Mouse (Mus musculus): Measurements from ENCODE around the gene Tbl3.
A peak's percentile ranks its signal among the peaks of the same experiment; 100 is the strongest.

The Tbl3 gene

DNA sequence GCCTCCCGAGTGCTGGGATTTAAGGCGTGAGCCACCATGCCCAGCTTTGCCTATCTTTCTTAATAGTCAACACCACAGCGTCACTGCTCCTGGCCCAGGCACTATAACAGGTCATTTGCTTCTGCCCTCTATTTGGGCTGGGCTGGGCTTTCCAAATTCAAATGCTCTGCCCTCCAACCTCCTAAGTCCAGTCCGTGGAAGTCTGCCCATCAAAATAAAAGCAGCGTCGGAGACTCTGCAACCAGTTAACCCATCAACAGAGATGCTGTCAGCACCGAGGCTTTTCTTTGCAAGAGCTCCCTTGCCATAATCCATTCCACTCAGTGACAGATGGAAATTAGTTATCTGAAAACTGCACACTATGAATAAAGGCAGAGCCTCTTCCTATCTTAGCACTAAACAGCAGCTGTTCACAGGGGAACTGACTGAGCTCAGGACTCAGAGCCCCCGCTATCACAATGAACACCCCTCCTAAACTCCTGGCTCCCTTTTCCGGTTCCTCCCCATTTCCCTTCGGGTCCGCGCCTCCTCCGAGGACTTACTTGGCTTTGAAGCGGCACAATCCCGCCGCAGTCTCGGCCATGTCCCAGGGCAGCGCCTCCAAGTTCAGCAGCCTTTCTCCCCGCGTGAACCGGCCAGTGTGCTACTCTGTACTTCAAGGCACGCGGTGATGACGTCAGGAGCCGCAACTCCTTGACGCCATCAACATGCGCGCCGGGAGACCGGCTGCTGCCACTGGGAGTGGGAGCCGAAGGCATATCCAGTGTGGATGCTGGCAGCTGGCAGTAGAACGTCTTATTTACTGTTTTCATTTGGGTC, at the start of gene Tbl3:
Tbl3 (minus strand) TSS at position 679 of the 819 bp plus-strand sequence.
- DNase-seq (ENCODE audit: low read depth, low spot score), result peak; percentile 93

DNA sequence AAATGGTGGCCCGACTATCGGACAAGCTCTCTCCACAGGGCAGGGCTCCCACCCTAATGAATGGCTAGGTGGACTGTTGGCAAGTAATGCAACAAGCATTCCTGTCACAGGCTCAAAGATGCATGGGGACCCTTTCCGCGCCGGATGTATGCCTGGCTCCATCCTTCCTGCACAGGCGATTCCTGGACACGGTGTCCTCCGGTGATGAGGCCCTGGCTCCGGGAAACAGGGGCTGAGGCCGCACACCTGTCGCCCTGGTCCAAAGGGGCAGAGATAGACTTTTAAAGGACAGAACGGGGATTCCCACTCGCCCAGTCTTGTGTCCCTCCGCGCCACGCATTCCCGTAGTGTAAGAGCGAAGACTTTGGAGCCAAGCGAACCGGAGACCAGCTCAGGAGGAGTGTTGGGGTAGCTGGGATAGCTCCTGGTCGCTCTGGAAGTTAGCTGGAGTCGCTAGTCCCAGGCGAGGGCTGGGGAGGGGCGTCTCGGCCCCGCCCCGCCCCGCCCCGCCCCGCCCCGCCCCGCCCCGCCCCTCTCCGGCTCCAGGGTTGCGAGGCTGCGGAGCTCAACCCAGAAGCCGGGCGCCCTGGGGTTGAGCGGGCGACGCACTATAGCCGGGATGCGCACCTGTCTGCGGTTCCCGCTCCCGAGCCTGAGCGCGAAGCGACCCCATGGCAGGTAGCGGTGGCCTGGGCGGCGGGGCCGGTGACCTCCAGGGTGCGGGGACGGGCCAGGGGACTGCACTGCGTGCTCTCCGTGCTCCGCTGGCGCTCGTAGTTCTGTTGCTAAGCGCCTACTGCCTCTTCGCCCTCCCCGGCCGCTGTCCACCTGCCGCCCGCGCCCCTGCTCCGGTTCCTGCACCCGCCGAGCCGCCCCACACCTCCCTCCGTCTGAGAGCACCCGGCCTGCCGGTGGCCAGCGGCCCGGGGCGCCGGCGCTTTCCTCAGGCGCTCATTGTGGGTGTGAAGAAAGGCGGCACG, 45.2 kb upstream of the Tbl3 start, which contains the start of gene Hs3st6:
Hs3st6 (plus strand) TSS at position 574 of the 980 bp plus-strand sequence.
- no peak for DNase-seq (ENCODE audit: low read depth, low spot score)

DNA sequence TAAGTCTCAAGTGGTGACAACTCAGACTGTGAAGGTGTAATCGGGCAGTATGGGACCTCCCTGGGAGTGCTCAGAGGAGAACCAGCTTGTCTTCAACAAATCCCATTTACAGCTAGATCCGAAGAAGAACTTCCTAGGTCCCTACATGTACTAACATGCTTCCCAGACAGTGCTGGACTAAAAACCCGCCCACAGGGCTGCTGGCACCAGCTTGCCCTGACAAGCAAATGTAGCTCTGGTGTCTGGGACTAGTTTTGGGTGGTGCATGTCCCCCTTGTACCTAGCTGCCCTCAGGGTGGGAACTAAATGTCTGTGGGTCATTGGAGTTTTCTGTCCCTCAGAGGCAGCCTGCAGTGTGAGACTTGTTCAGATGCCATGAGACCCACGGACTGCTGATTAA, 44.1 kb upstream of the Tbl3 start:
- DNase-seq (ENCODE audit: low read depth, low spot score), result no peak

DNA sequence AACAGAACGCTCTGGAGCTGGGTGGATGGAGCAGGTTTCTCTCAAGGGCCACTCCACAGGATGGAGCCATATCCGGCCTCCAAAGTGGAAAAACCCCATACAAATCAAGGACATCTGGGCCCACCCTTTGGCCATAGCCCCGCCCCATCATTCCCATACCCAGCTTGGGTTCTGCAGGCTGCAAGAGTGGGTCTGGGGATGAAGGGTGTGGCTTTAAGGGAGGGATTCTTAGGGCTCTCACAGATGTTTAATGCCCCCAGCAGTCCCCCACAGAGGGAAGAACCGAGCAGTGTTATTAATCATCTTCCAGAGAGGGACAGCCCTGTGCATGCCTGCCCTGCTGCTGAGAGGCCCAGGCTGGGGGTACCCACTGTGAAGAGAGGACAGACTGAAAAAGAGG, 39.5 kb upstream of the Tbl3 start:
- DNase-seq (ENCODE audit: low read depth, low spot score), result no peak

DNA sequence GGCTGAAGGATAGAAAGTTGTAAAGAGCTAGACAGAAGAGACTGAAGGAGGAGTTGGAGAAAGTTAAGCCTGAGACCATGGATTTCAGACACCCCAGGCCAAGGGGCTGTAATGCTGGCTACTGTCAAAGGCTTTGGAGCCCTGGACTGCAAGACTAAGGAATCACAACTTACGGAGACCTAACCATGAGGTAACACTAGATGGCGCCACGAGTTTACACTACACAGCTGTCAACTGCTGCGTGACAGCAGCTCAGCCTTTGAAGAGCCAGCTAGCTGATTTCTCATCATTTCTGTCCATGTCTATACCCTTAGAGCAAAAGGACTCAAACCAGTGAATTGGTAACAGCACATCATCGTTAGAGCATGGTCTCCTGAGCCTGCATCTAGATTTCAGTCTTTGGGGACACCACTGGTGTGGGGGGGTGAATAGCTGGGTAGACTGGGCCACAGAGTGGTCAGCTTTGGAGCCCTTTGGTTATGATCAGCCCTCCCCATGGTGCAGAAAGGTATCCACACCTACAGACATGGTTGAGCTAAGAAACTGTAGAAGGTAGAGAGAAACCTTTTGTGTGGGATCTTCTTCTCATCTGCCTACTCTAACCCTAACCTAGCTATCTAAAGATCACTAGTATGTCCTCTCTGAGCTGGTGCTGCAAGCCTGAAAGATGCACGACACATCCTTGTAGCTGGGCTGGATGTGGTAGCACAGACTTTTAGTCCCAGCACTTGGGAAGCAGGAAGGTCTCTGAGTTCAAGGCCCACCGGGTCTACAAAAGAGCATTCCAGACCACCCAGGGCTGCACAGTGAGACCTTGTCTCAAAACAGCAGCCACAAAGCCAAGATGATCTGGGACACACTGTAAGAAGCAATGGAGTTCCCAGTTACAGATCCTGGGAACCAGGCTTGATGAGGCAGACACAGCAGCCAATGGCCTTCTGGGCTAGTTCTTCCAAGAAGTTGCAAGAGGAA, 38.4 kb upstream of the Tbl3 start:
- DNase-seq (ENCODE audit: low read depth, low spot score), result peak; percentile 93

DNA sequence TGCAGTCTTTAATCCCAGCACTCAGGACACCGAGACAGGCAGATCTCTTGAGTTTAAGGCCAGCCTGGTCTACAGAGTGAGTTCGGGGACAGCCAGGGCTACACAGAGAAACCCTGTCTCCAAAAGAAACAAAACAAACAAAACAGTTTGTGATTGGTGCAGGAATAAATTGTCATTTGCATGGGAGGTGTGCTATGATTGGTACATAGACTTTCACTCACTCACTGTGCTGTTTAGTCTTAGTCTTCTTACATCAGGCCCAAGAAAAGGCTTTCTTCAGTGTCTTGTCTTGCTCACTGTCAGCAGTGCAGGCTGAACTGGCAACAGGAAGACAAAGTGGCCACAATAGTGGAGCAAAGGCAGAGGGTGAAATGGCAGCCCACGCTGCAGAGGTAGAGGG, 36.9 kb upstream of the Tbl3 start:
- no peak for DNase-seq (ENCODE audit: low read depth, low spot score)

DNA sequence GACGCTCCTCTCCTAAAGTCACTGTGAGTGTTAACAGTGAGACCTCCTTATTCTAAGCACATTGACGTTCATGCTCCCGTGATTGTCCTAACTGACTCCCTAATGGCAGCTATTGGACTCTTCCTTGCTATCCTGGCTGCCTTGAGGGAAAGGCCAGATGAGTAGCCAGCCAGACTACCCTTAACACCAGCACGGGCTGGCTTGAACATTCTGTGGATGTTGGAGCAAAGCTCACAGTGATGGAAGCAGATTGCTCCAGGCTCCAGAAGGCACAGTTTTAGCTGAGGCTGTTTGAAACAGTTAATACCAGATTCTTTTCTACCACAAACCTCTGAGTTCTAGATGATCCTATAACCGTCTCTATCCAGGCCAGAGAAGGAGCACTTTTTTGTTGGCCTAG, 36.4 kb upstream of the Tbl3 start:
- no peak for DNase-seq (ENCODE audit: low read depth, low spot score)

DNA sequence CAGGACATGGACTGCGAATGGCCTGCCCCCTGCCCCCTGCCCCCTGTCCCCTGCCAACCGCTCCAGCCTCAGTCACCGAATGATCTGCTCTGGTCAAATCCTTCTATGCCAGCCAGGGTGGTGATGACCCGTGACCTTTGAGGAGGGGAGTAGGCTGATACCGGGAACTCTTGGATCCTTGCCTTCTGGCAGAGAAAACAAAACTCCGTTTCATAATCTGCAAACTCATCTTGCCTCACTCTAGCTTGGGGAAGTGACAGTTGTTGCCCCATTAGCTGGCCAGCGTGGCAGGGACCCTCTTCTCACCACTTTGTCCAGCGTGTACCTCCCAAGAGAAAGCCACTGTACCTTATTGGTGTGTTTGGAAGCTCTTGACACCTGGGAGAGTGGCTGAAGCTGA, 34.8 kb upstream of the Tbl3 start:
- DNase-seq (ENCODE audit: low read depth, low spot score), result no peak

DNA sequence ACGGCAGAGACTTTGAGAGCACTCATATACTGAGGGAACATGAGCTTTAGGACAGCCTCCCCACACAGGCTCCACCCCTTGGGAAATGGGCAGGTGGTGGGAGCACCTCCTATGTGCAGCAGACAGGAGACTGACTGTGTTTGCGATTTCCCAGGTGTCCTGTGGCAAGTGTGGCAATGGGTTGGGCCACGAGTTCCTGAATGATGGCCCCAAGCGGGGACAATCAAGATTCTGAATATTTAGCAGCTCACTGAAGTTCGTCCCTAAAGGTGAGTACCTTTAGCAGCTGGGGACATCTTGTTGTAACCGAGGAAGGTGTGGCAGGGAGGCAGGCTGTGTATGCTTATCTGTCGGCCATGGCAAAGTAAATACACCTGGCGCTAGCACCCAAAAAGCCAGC, 32.5 kb upstream of the Tbl3 start:
- no peak for DNase-seq (ENCODE audit: low read depth, low spot score)

DNA sequence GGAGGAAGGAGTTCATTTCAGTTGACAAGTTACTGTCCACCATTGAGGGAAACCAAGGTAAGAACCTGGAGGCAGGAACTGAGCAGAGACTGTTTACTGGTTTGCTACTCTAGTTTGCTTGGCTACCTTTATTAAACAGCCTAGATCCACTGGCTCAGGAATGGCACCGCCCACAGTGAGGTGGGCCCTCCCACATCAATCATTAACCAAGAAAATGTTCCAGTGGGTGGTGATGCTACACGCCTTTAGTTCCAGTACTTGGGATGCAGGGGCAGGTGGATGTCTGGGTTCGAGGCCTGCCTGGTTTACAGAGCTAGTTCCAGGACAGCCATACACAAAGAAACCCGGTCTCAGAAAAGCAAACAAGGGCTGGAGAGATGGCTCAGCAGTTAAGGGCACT, 30.8 kb upstream of the Tbl3 start:
- DNase-seq (ENCODE audit: low read depth, low spot score), result no peak

DNA sequence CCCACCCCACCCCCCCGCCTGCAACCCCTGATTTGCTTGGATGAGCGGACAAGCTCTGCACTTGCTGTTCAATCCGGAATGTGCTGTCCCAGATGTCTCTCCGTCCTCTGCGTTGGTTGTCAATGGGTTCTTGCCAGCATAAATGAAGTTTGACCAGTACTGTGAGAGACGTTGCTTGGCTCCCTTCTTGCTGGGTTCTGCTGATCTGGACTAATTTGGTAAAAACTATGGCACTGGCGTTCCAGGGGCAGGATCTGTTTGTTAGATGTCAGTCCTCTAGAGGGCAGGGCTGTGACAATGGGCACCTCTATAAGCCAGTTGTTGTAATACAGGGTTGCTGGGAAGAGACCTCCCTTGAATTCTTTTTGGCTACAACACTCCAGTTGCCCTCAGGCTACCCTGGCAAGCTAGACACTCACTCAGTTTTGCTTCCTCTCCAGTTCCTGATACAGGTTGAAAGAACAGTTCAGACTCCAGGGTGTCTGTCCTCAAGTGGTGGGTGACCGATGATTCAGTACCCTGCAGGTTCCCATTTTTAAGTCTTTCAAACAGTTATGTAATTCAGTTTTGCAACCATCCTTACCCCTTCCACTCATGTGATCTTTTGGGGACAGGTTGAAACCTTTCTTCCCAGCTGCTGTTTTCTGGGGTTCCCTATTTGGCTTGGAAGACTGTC, 29.8 kb upstream of the Tbl3 start:
- no peak for DNase-seq (ENCODE audit: low read depth, low spot score)

DNA sequence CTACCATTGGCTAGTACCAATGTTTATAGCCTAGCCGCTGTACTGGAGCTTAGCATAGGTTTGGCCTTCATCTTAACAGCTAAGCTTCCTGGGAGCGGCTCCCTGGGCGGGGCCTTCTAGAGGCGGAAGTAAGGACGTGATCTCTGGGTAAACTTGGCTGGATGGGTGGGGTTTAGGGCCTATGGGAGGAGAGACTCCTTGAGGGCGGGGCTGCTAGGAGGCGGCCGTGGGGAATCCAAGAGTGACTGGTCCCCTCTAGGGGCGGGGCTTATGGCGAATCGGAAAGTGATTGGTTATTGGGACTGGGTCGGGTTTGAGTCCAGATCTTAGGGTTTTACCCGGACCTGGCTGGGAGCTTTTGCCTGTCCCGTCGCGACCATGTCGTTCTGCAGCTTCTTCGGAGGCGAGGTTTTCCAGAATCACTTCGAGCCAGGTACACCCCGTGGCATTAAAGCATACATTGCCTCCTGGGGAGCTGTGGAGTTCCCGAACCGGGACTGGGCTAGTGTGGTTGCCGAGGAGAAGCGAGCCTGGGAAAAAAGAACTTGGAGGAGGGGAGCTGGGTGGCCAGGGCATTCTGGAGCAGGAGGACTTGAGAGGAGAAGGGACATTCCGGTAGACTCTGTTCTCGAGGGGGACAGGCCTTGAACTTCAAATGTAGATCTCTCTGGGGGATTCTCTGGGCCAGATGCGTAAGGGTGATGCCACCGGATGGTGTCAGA, 29.0 kb upstream of the Tbl3 start, which contains the start of gene Msrb1:
Msrb1 (plus strand) TSS at position 313 of the 722 bp plus-strand sequence.
- peak; percentile 94 for DNase-seq (ENCODE audit: low read depth, low spot score)

DNA sequence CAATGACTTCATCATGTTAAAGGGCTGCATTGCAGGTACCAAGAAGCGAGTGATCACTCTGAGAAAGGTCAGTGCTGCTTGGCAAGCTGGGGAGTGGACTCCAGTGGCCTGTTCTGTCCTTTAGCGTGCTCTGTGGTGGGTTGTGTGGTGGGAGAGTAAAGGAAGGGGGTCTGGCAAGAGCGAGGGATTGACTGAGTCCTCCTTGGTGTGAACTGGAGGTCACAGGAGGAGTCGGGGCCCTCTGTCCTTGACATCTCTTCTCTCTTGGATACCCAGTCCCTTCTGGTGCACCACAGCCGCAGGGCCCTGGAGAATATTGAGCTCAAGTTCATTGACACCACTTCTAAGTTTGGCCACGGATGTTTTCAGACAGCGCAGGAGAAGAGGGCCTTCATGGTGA, 28.0 kb upstream of the Tbl3 start:
- DNase-seq (ENCODE audit: low read depth, low spot score), result no peak

DNA sequence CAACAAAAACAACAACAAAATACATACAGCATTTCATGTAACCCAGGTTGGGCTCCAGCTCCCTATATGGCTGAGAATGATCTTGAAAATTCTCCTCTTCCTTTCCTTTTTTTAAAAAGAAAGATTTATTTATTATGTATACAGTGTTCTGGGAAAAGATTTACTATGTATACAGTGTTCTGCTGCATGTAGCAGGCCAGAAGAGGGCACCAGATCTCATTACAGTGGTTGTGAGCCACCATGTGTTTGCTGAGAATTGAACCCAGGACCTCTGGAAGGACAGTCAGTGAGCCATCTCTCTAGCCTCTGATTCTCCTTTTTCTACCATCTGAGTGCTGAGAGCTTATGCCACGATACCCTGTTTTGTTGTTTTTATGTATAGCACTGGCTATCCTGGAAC, 27.1 kb upstream of the Tbl3 start:
- DNase-seq (ENCODE audit: low read depth, low spot score), result no peak

DNA sequence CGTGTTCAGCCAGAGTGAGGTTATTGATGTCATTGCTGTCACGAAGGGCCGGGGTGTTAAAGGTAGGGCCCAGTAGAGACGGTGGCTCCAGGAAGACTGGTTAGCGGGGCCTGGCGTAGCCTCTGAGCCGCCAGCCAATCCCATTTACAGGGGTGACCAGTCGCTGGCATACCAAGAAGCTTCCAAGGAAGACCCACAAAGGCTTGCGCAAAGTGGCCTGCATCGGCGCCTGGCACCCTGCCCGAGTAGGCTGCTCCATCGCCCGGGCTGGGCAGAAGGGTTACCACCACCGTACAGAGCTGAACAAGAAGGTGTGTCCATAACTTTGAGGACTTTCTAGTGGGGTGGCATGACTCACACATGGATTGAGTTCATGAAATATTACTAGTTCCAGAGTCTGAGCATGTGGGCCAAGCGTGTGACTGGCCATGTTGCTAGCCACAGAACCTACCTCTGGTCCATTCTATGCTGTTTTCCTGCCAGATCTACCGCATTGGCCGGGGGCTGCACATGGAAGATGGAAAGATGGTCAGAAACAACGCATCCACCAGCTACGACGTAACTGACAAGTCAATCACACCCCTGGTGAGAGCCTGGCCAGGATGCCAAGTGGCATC, 26.1 kb upstream of the Tbl3 start:
- DNase-seq (ENCODE audit: low read depth, low spot score), result no peak

DNA sequence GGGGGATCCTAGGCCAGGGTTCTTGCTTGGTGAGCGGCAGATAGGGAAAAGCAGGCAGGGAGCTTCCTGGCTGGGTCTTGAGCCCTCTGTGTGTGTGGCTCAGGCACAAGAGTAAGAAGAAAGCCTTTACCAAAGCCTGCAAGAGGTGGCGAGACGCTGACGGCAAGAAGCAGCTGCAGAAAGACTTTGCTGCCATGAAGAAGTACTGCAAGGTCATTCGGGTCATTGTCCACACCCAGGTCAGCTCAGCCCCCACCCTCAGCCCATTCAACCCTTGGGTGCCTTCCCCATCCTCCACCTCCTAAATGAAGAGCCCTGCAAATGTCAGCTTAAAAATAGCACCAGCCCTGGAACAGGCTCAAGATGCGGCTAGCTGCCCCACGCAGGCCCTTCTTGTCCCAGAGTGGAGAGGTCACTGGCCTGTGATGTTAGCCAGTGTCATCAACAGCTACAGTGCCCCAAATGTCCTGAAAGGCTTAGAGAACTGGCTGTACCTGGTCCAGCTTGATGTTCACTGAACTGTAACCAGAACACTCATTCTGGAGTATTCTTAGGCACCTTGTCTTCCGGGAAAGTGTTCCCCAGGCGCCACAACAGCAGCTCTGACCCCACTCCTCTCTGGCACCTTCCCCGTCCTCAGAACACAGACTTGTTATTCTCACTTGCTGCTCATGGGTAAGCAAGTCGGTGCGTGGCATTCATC, 24.9 kb upstream of the Tbl3 start:
- DNase-seq (ENCODE audit: low read depth, low spot score), result no peak

DNA sequence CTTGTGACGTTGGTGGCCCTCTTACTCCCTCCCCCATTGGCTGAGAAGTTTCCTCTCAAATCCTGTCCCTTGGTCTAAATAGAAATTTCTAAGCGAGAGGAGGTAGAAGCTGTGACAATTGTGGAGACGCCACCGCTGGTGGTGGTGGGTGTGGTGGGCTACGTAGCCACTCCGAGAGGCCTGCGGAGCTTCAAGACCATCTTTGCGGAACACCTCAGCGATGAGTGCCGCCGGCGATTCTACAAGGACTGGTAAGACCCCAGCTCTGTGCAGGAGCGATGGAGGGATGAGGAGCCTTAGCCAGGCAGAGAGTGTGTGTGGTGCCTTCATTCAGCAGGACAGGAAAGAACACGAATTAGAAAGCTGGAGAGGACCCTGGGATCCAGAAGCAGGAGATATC, 23.3 kb upstream of the Tbl3 start:
- no peak for DNase-seq (ENCODE audit: low read depth, low spot score)

DNA sequence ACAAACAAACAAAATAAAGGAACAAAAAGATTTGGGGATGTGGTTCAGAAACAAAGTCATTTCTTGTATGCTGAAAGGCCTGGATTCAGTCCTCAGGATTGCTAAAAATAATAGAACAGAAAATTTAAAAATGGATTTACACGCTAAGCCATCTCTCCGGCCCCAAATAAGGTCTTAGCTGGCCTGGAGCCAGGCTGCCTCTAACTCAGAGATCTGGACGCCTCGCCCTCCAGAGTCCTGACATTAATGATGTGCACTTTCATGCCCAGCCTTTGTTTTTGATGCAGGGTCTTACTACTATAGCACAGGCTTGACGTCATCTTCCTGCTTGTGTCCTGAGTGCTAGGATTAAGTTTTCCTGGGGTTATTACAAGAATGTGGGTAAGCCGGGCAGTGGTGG, 21.6 kb upstream of the Tbl3 start:
- DNase-seq (ENCODE audit: low read depth, low spot score), result no peak

DNA sequence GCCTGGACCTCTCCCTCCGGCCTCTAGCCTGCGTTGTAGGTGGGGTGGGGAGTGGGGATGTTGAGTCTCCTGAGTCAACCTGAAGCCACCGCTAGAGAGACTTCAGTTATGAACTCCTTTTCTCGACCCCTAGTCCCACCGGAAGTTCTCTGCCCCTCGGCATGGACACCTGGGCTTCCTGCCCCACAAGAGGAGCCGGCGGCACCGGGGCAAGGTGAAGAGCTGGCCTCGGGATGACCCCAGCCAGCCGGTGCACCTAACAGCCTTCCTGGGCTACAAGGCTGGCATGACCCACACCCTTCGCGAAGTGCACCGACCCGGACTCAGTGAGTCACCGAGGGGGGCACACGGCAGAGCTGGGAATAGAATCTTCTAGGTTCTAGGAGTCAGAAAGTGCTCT, 20.7 kb upstream of the Tbl3 start:
- no peak for DNase-seq (ENCODE audit: low read depth, low spot score)
